Mouse (Mus musculus): Measurements from ENCODE around the gene Ccp110.

Ccp110 gene

GRCm38 (mm10) chr7:118712228-118713173 lies at the start of gene Ccp110:
Gene Ccp110 (plus strand): TSS chr7:118712552.
- CTCF ChIA-PET: interaction anchor here (1.0 kb wide), 1 partner anchor 87 kb away, joined by 3 read pairs; no protein-coding TSS in a partner anchor

GRCm38 (mm10) chr7:118667773-118668172 lies 44.6 kb upstream of the Ccp110 start:
- CTCF ChIA-PET: no interaction called here

- CTCF ChIA-PET: no interaction called here
These were observed 42.2 kb upstream of the Ccp110 start for GRCm38 (mm10) chr7:118670142-118670541.

- CTCF ChIA-PET: no interaction called here
These were observed 35.5 kb upstream of the Ccp110 start for GRCm38 (mm10) chr7:118676826-118677225.

- CTCF ChIA-PET: no interaction called here
These were observed 24.2 kb upstream of the Ccp110 start for GRCm38 (mm10) chr7:118688199-118688598.

- CTCF ChIA-PET: interaction anchor here (0.5 kb wide), 1 partner anchor 318 kb away, joined by 3 read pairs; no protein-coding TSS in a partner anchor
These were observed 23.3 kb upstream of the Ccp110 start for GRCm38 (mm10) chr7:118689088-118689487.

GRCm38 (mm10) chr7:118691287-118691686 lies 21.1 kb upstream of the Ccp110 start:
- CTCF ChIA-PET: no interaction called here

GRCm38 (mm10) chr7:118696146-118696545 lies 16.2 kb upstream of the Ccp110 start:
- CTCF ChIA-PET: no interaction called here

GRCm38 (mm10) chr7:118697168-118697567 lies 15.2 kb upstream of the Ccp110 start:
- CTCF ChIA-PET: no interaction called here

- CTCF ChIA-PET: no interaction called here
These were observed 13.5 kb upstream of the Ccp110 start for GRCm38 (mm10) chr7:118698882-118699281.

- CTCF ChIA-PET: no interaction called here
These were observed 9.2 kb upstream of the Ccp110 start for GRCm38 (mm10) chr7:118703144-118703561.

- CTCF ChIA-PET: no interaction called here
These were observed 8.1 kb upstream of the Ccp110 start for GRCm38 (mm10) chr7:118704001-118704850.

- CTCF ChIA-PET: no interaction called here
These were observed 7.0 kb upstream of the Ccp110 start, which contains the start of gene Gde1 for GRCm38 (mm10) chr7:118705101-118705961. Gene Gde1 (minus strand): TSS chr7:118705778.

- CTCF ChIA-PET: no interaction called here
These were observed 6.3 kb upstream of the Ccp110 start for GRCm38 (mm10) chr7:118706051-118706450.

GRCm38 (mm10) chr7:118706488-118706887 lies 5.9 kb upstream of the Ccp110 start:
- CTCF ChIA-PET: no interaction called here

- CTCF ChIA-PET: no interaction called here
These were observed 5.1 kb upstream of the Ccp110 start for GRCm38 (mm10) chr7:118707216-118707615.

GRCm38 (mm10) chr7:118708002-118708401 lies 4.3 kb upstream of the Ccp110 start:
- CTCF ChIA-PET: no interaction called here

GRCm38 (mm10) chr7:118710776-118711175 lies 1.6 kb upstream of the Ccp110 start:
- CTCF ChIA-PET: no interaction called here

GRCm38 (mm10) chr7:118714873-118715272 lies 2.5 kb downstream of the Ccp110 start:
- CTCF ChIA-PET: no interaction called here

- CTCF ChIA-PET: no interaction called here
These were observed 5.7 kb downstream of the Ccp110 start for GRCm38 (mm10) chr7:118718066-118718465.

GRCm38 (mm10) chr7:118723927-118724326 lies 11.6 kb downstream of the Ccp110 start:
- CTCF ChIA-PET: no interaction called here

GRCm38 (mm10) chr7:118725459-118725858 lies 13.1 kb downstream of the Ccp110 start:
- CTCF ChIA-PET: no interaction called here
